ENCODE assay signal across 8 mouse cellular contexts in genomic region chr5:34950486-34951160, GRCm38 (mm10). TPM values are rescaled to one million over a fixed set of nuclear protein-coding genes. Genes with fewer than 3 reads are reported as not detected.
A peak's percentile ranks its signal among the peaks of the same experiment; 100 is the strongest.
DNase-seq lines count a peak whose midpoint lies in the region; ATAC-seq and TF ChIP-seq lines count a peak whose summit lies in the region.

No protein-coding gene starts in this region.

- peaks cover 2% of the 10 kb centered on the region; the same call in 1 of the 2 replicates for H3K4me1 ChIP-seq in cerebellum, adult 2 months (ENCODE audit: control insufficient read depth, insufficient read depth, low read length)
- peaks cover 15% of the 10 kb centered on the region for H3K4me1 ChIP-seq in neural tube, embryonic 11.5 days (ENCODE audit: control insufficient read depth, insufficient read depth, low read length)
- peaks cover 31% of the 10 kb centered on the region for H3K4me1 ChIP-seq in limb, embryonic 10.5 days
- peaks cover 11% of the 10 kb centered on the region for H3K4me1 ChIP-seq in stomach, embryonic 16.5 days (ENCODE audit: control insufficient read depth, insufficient read depth, low read length)

- TF ChIP-seq CTCF in cerebellum, adult 2 months (IDR thresholded peaks at IDR 0.05; ENCODE audit: borderline replicate concordance, insufficient read depth, low read depth, low read length) = no peak

- no peak overlapping the region for H3K4me3 ChIP-seq in cerebellum, adult 2 months (replicated peaks; ENCODE audit: insufficient read depth, low read depth, low read length)
- peak overlapping the region; percentile 79 for H3K4me3 ChIP-seq in neural tube, embryonic 11.5 days (ENCODE audit: low read depth, low read length)
- peak overlapping the region; percentile 94 for H3K4me3 ChIP-seq in limb, embryonic 10.5 days
- peak overlapping the region; percentile 85 for H3K4me3 ChIP-seq in stomach, embryonic 16.5 days (replicated peaks; ENCODE audit: low read length)

- ATAC-seq in neural tube, embryonic 11.5 days (ENCODE audit: insufficient read depth, low FRiP score, low TSS enrichment) = no peak
- no peak for ATAC-seq in stomach, embryonic 16.5 days (ENCODE audit: insufficient read depth, low FRiP score)
- no peak for ATAC-seq in cerebellum, adult (ENCODE audit: insufficient number of reproducible peaks, low FRiP score, low TSS enrichment)
- ATAC-seq in frontal cortex, adult (ENCODE audit: low TSS enrichment) = no peak

- TF ChIP-seq POLR2A in cerebellum, adult 2 months (IDR thresholded peaks at IDR 0.05; ENCODE audit: borderline replicate concordance, insufficient read depth, low read length) = no peak

- peak overlapping the region; percentile 68 for H3K4me2 ChIP-seq in neural tube, embryonic 11.5 days (ENCODE audit: low read depth)
- H3K4me2 ChIP-seq in stomach, embryonic 16.5 days (ENCODE audit: low read depth, low read length) = peak overlapping the region; percentile 86

- H3K27ac ChIP-seq in cerebellum, adult 2 months (ENCODE audit: insufficient read depth, low read length) = no peak overlapping the region
- H3K27ac ChIP-seq in neural tube, embryonic 11.5 days (ENCODE audit: low read depth, low read length) = 0 out of 2 replicates have a peak overlapping the region, but pooled peaks have one; percentile 9
- peak overlapping the region; percentile 99 for H3K27ac ChIP-seq in limb, embryonic 10.5 days
- peak overlapping the region; percentile 43; the same call in 1 of the 2 replicates for H3K27ac ChIP-seq in stomach, embryonic 16.5 days (ENCODE audit: low read length)

- 64% methylated on average over 6 of the region's 6 CpGs for WGBS in cerebellum, adult 2 months
- WGBS in neural tube, embryonic 11.5 days = 80% methylated on average over 6 of the region's 6 CpGs
- WGBS in limb, embryonic 10.5 days = 78% methylated on average over 6 of the region's 6 CpGs
- WGBS in stomach, embryonic 16.5 days = 59% methylated on average over 6 of the region's 6 CpGs

- H3K9me3 ChIP-seq in neural tube, embryonic 11.5 days (ENCODE audit: control insufficient read depth, low read length) = no peaks in the 10 kb centered on the region
- no peaks in the 10 kb centered on the region for H3K9me3 ChIP-seq in limb, embryonic 10.5 days (replicated peaks)
- H3K9me3 ChIP-seq in stomach, embryonic 16.5 days (replicated peaks; ENCODE audit: control insufficient read depth, low read length) = no peaks in the 10 kb centered on the region; the same call in 1 of the 2 replicates

- no peaks in the 10 kb centered on the region; the same call in 1 of the 2 replicates for H3K27me3 ChIP-seq in cerebellum, adult 2 months (ENCODE audit: control insufficient read depth, insufficient read depth, low read length)
- H3K27me3 ChIP-seq in neural tube, embryonic 11.5 days (ENCODE audit: control insufficient read depth, insufficient read depth, low read length) = no peaks in the 10 kb centered on the region
- H3K27me3 ChIP-seq in limb, embryonic 10.5 days (ENCODE audit: low read depth, poor library complexity, severe bottlenecking) = no peaks in the 10 kb centered on the region
- no peaks in the 10 kb centered on the region for H3K27me3 ChIP-seq in stomach, embryonic 16.5 days (ENCODE audit: control insufficient read depth, insufficient read depth, low read length)

- no peaks in the 10 kb centered on the region; the same call in 1 of the 2 replicates for H3K36me3 ChIP-seq in neural tube, embryonic 11.5 days (ENCODE audit: control insufficient read depth, insufficient read depth, low read length)
- peaks cover 38% of the 10 kb centered on the region for H3K36me3 ChIP-seq in limb, embryonic 10.5 days
- no peaks in the 10 kb centered on the region for H3K36me3 ChIP-seq in stomach, embryonic 16.5 days (ENCODE audit: control insufficient read depth, insufficient read depth, low read length)

- DNase-seq in cerebellum, postnatal 10 days = peak; percentile 82 to 86
- no peak for DNase-seq in cerebellum, adult 2 months
- DNase-seq in neural tube, embryonic 11.5 days (ENCODE audit: low spot score) = no peak
- DNase-seq in neural tube, embryonic 10.5 days (ENCODE audit: extremely low spot score, low spot score) = no peak
- no peak for DNase-seq in limb, embryonic 10.5 days (ENCODE audit: low spot score)

- peak overlapping the region; percentile 91 for H3K9ac ChIP-seq in neural tube, embryonic 11.5 days (ENCODE audit: low read length)
- H3K9ac ChIP-seq in stomach, embryonic 16.5 days (ENCODE audit: low read length) = peak overlapping the region; percentile 95

RNA-seq across cellular contexts. Expression of gene Rgs12, which starts 1.4 kb away (rescaled TPM):
- 13.0 and 16.0 TPM in 2 replicates for polyA plus RNA-seq in cerebellum, adult 2 months (2012; rRNA removed)
- polyA plus RNA-seq in neural tube, embryonic 11.5 days (2014; fragmentation: Nextera tagmentation; extraction: Ambion mirVana) = 39.5 and 40.3 TPM in 2 replicates
- polyA plus RNA-seq in limb, embryonic 10.5 days (2016; fragmentation: Nextera tagmentation; extraction: Ambion mirVana) = 42.7 and 53.8 TPM in 2 replicates
- 31.8 and 34.4 TPM in 2 replicates for polyA plus RNA-seq in stomach, embryonic 16.5 days (2015; fragmentation: Nextera tagmentation; extraction: Ambion mirVana)

RNA-seq across cellular contexts. Expression of gene Msantd1, which starts 42.8 kb away (rescaled TPM):
- polyA plus RNA-seq in cerebellum, adult 2 months (2012; rRNA removed) = 5.5 and 6.8 TPM in 2 replicates
- polyA plus RNA-seq in neural tube, embryonic 11.5 days (2014; fragmentation: Nextera tagmentation; extraction: Ambion mirVana) = 1.9 and 2.9 TPM in 2 replicates
- polyA plus RNA-seq in limb, embryonic 10.5 days (2016; fragmentation: Nextera tagmentation; extraction: Ambion mirVana) = 0.25 and 0.46 TPM in 2 replicates
- 0.59 and 0.65 TPM in 2 replicates for polyA plus RNA-seq in stomach, embryonic 16.5 days (2015; fragmentation: Nextera tagmentation; extraction: Ambion mirVana)

Comparison
In these comparisons a context has a peak if more than half of its experiments do, and no peak if none do; other contexts are left out.
1. DNase-seq: peak in cerebellum, postnatal 10 days (2 of 2); none in cerebellum, adult 2 months (0 of 2), neural tube, embryonic 11.5 days (single experiment), neural tube, embryonic 10.5 days (single experiment) and limb, embryonic 10.5 days (single experiment).